Mouse (Mus musculus) myocyte (in vitro differentiated cells): Measurements from ENCODE around the gene Tmem201.

Source experiments
- TCF3 ChIP-seq: IDR thresholded peaks from one replicate; pipeline ENCODE4 v1.6.1; 2011; ENCODE audit warnings: low read depth, control low read depth; ENCODE audit not compliant: insufficient read length
- USF1 ChIP-seq: IDR thresholded peaks from one replicate; pipeline ENCODE4 v1.6.1; 2011; ENCODE audit warnings: low read depth, mild to moderate bottlenecking, control low read depth, moderate library complexity

GRCm38 (mm10) chr4:149674814-149675377 is 62.9 kb downstream of the Tmem201 start:
- TF ChIP-seq USF1 (no peak), TCF3 (no peak)
